Mouse (Mus musculus) midbrain, embryonic 14.5 days (tissue): Measurements from ENCODE around the gene Rcan1. TPM values are rescaled to one million over a fixed set of nuclear protein-coding genes. Genes with fewer than 3 reads are reported as not detected.

Source experiments
- ATAC-seq: fragments of 200-750 bp; cut with Nextera tagmentation; 2 replicates; pipeline ENCODE4 v1.8.0; 2017; ENCODE audit warnings: moderate number of reproducible peaks, moderate library complexity; ENCODE audit not compliant: low FRiP score, low TSS enrichment
- DNase-seq: peaks from one replicate; pipeline ENCODE4 v3.0.0-alpha.2; 2015
- H3K27ac ChIP-seq: fragments of 300-500 bp; sonication (generic); replicated peaks from 2 replicates; pipeline ENCODE4 v1.5.1; 2014; ENCODE audit warnings: mild to moderate bottlenecking, low read depth, low read length, moderate library complexity
- H3K27me3 ChIP-seq: fragments of 300-500 bp; sonication (generic); 2 replicates; pipeline ENCODE4 v1.6.1; 2014; ENCODE audit warnings: low read length, control low read depth, mixed read lengths; ENCODE audit not compliant: control insufficient read depth, insufficient read depth
- H3K36me3 ChIP-seq: fragments of 300-500 bp; sonication (generic); 2 replicates; pipeline ENCODE4 v1.6.1; 2014; ENCODE audit warnings: low read length, control low read depth; ENCODE audit not compliant: control insufficient read depth, insufficient read depth
- H3K4me1 ChIP-seq: fragments of 300-500 bp; sonication (generic); 2 replicates; pipeline ENCODE4 v1.6.1; 2014; ENCODE audit warnings: mild to moderate bottlenecking, antibody characterized with exemption, low read length, control low read depth; ENCODE audit not compliant: control insufficient read depth, insufficient read depth
- H3K4me2 ChIP-seq: fragments of 300-500 bp; sonication (generic); 2 replicates; pipeline ENCODE4 v1.6.1; 2014; ENCODE audit warnings: mild to moderate bottlenecking, low read length, moderate library complexity
- H3K4me3 ChIP-seq: fragments of 300-500 bp; sonication (generic); replicated peaks from 2 replicates; pipeline ENCODE4 v1.5.1; 2014; ENCODE audit warnings: low read depth, low read length
- H3K9ac ChIP-seq: fragments of 300-500 bp; sonication (generic); replicated peaks from 2 replicates; pipeline ENCODE4 v1.6.1; 2014; ENCODE audit warnings: mild to moderate bottlenecking, low read length, moderate library complexity
- H3K9me3 ChIP-seq: fragments of 300-500 bp; sonication (generic); 2 replicates; pipeline ENCODE4 v1.6.1; 2016; ENCODE audit warnings: low read length, control low read depth, mixed read lengths; ENCODE audit not compliant: control insufficient read depth
- WGBS: fragments of 180-500 bp; shearing (Covaris S2); extraction: QIAGEN DNeasy Blood & Tissue Kit; methylation state at CpG from one replicate; pipeline ENCODE4 v1.1.7; 2014; 5-methylcytosine and 5-hydroxymethylcytosine counted together
- polyA plus RNA-seq: library from polyadenylated mRNA; unstranded; fragments of >200 nt; fragmentation: Nextera tagmentation; extraction: Ambion mirVana; gene quantifications from 2 replicates; pipeline ENCODE4 v1.2.1, GENCODE M21; 2014

Gene Rcan1
- polyA plus RNA-seq, 1 experiment from 2014 or later, result 71.1 TPM

- DNase-seq, result no peak
- H3K4me2 ChIP-seq, result no peak overlapping the region
- peaks cover 3% of the 10 kb centered on the region for H3K36me3 ChIP-seq
- 0 out of 2 replicates have a peak overlapping the region, but pooled peaks have one; percentile 32 for H3K27ac ChIP-seq
- no peaks in the 10 kb centered on the region for H3K27me3 ChIP-seq
- no peaks in the 10 kb centered on the region for H3K9me3 ChIP-seq
- no peak overlapping the region for H3K9ac ChIP-seq
- H3K4me3 ChIP-seq, result no peak overlapping the region
- peaks cover 4% of the 10 kb centered on the region; the same call in 1 of the 2 replicates for H3K4me1 ChIP-seq
- 80% methylated on average over 18 of the region's 18 CpGs for WGBS
- ATAC-seq, result no peak
Measured at GRCm38 (mm10) chr16:92435431-92435985, 35.2 kb downstream of the Rcan1 start.

- Histone ChIP-seq H3K4me3 (no peak overlapping the region), H3K27ac (no peak overlapping the region), H3K4me2 (no peak overlapping the region), H3K36me3 (peaks cover 3% of the 10 kb centered on the region), H3K9me3 (no peaks in the 10 kb centered on the region), H3K9ac (no peak overlapping the region), H3K4me1 (peaks cover 3% of the 10 kb centered on the region; the same call in 1 of the 2 replicates), H3K27me3 (no peaks in the 10 kb centered on the region)
- no peak for ATAC-seq
- over 99% methylated on average over 3 of the region's 3 CpGs for WGBS
- DNase-seq, result no peak
Measured at GRCm38 (mm10) chr16:92433176-92433575, 37.5 kb downstream of the Rcan1 start.

- H3K9ac ChIP-seq, result no peak overlapping the region
- peaks cover 8% of the 10 kb centered on the region for H3K4me1 ChIP-seq
- WGBS, result 96% methylated on average over 8 of the region's 8 CpGs
- no peaks in the 10 kb centered on the region for H3K27me3 ChIP-seq
- no peak overlapping the region for H3K4me2 ChIP-seq
- DNase-seq (no peak), ATAC-seq (no peak)
- no peaks in the 10 kb centered on the region for H3K9me3 ChIP-seq
- no peak overlapping the region for H3K27ac ChIP-seq
- no peak overlapping the region for H3K4me3 ChIP-seq
- H3K36me3 ChIP-seq, result peaks cover 3% of the 10 kb centered on the region
Measured at GRCm38 (mm10) chr16:92430731-92431130, 39.9 kb downstream of the Rcan1 start.

GRCm38 (mm10) chr16:92428197-92428950 lies 42.3 kb downstream of the Rcan1 start:
- H3K27ac ChIP-seq, result no peak overlapping the region
- H3K27me3 ChIP-seq, result no peaks in the 10 kb centered on the region
- WGBS, result 69% methylated on average over 19 of the region's 19 CpGs
- ATAC-seq (no peak), DNase-seq (peak; percentile 38)
- H3K4me1 ChIP-seq, result peaks cover 9% of the 10 kb centered on the region
- H3K9ac ChIP-seq, result no peak overlapping the region
- no peak overlapping the region for H3K4me3 ChIP-seq
- no peak overlapping the region for H3K4me2 ChIP-seq
- no peaks in the 10 kb centered on the region for H3K9me3 ChIP-seq
- peaks cover 3% of the 10 kb centered on the region for H3K36me3 ChIP-seq

GRCm38 (mm10) chr16:92426708-92427107 lies 44.0 kb downstream of the Rcan1 start:
- Histone ChIP-seq H3K4me1 (peaks cover 9% of the 10 kb centered on the region), H3K36me3 (peaks cover 3% of the 10 kb centered on the region), H3K9me3 (no peaks in the 10 kb centered on the region), H3K27ac (no peak overlapping the region), H3K4me3 (no peak overlapping the region), H3K27me3 (no peaks in the 10 kb centered on the region), H3K9ac (no peak overlapping the region), H3K4me2 (no peak overlapping the region)
- DNase-seq (peak; percentile 21), ATAC-seq (no peak)
- 15% methylated on average over 6 of the region's 6 CpGs for WGBS

GRCm38 (mm10) chr16:92425875-92426274 lies 44.8 kb downstream of the Rcan1 start:
- Histone ChIP-seq H3K4me2 (no peak overlapping the region), H3K4me1 (peaks cover 9% of the 10 kb centered on the region), H3K4me3 (no peak overlapping the region), H3K36me3 (no peaks in the 10 kb centered on the region), H3K9ac (no peak overlapping the region), H3K27ac (no peak overlapping the region), H3K27me3 (no peaks in the 10 kb centered on the region), H3K9me3 (no peaks in the 10 kb centered on the region)
- WGBS, result 57% methylated on average over 11 of the region's 11 CpGs
- DNase-seq, result no peak
- ATAC-seq, result no peak

- Histone ChIP-seq H3K27me3 (no peaks in the 10 kb centered on the region), H3K4me2 (no peak overlapping the region), H3K9ac (no peak overlapping the region), H3K27ac (no peak overlapping the region), H3K36me3 (no peaks in the 10 kb centered on the region), H3K4me1 (peaks cover 6% of the 10 kb centered on the region; the same call in 1 of the 2 replicates), H3K4me3 (no peak overlapping the region), H3K9me3 (no peaks in the 10 kb centered on the region)
- 61% methylated on average over 10 of the region's 10 CpGs for WGBS
- DNase-seq, result no peak
- no peak for ATAC-seq
Measured at GRCm38 (mm10) chr16:92423363-92423762, 47.3 kb downstream of the Rcan1 start.

- Histone ChIP-seq H3K27me3 (no peaks in the 10 kb centered on the region), H3K4me2 (no peak overlapping the region), H3K4me1 (peaks cover 6% of the 10 kb centered on the region; the same call in 1 of the 2 replicates), H3K9me3 (no peaks in the 10 kb centered on the region), H3K9ac (no peak overlapping the region), H3K27ac (no peak overlapping the region), H3K36me3 (no peaks in the 10 kb centered on the region), H3K4me3 (no peak overlapping the region)
- no peak for DNase-seq
- WGBS, result 86% methylated on average over 13 of the region's 13 CpGs
- no peak for ATAC-seq
Measured at GRCm38 (mm10) chr16:92422435-92423362, 48.0 kb downstream of the Rcan1 start.
